Mouse (Mus musculus) ES-E14 (cell line): ENCODE results near the gene Ccdc51.

Experiments used
- CHD2 ChIP-seq: IDR thresholded peaks from 2 replicates; pipeline ENCODE4 v1.6.1; 2014; ENCODE audit warnings: mild to moderate bottlenecking, low read depth, low read length, inconsistent platforms
- HCFC1 ChIP-seq: IDR thresholded peaks from 2 replicates; pipeline ENCODE4 v1.6.1; 2012; ENCODE audit warnings: low read length, inconsistent platforms, borderline replicate concordance; ENCODE audit not compliant: insufficient read depth
- MAFK ChIP-seq: IDR thresholded peaks from 2 replicates; pipeline ENCODE4 v1.6.1; 2014; ENCODE audit warnings: mild to moderate bottlenecking, low read depth, low read length, inconsistent platforms; ENCODE audit not compliant: insufficient read depth
- ZC3H11A ChIP-seq: IDR thresholded peaks from 2 replicates; pipeline ENCODE4 v1.6.1; 2012; ENCODE audit warnings: low read depth, mild to moderate bottlenecking, inconsistent platforms, low read length, borderline replicate concordance
- ZNF384 ChIP-seq: IDR thresholded peaks from 2 replicates; pipeline ENCODE4 v1.6.1; 2012; ENCODE audit warnings: low read depth, low read length, inconsistent platforms

GRCm38 (mm10) chr9:109056916-109057315 lies 25.4 kb upstream of the Ccdc51 start:
- no peak for TF ChIP-seq MAFK
- no peak for TF ChIP-seq ZNF384
- no peak for TF ChIP-seq CHD2
- no peak for TF ChIP-seq ZC3H11A
- no peak for TF ChIP-seq HCFC1
